Mouse (Mus musculus) CH12.LX (cell line): ENCODE measurements around the gene Sergef. TPM values are rescaled to one million over a fixed set of nuclear protein-coding genes. Genes with fewer than 3 reads are reported as not detected.

ENCODE experiments used
- DNase-seq: peaks from one replicate; pipeline ENCODE4 v3.0.0-alpha.2; 2013; ENCODE audit errors: extremely low read depth
- H3K27ac ChIP-seq: 2 replicates; pipeline ENCODE4 v1.5.1; 2012; ENCODE audit warnings: low read depth, mild to moderate bottlenecking, control low read depth, moderate library complexity; ENCODE audit not compliant: insufficient read depth
- H3K27me3 ChIP-seq: replicated peaks from 2 replicates; pipeline ENCODE3; 2012; ENCODE audit warnings: inconsistent platforms
- H3K36me3 ChIP-seq, 2 experiments: replicated peaks in 1 of 2; 2 replicates each; pipeline versions ENCODE3 to v1.6.1; 2012; ENCODE audit warnings: inconsistent platforms in 1 of 2, low read length in 1 of 2, mild to moderate bottlenecking in 1 of 2, mixed read lengths in 1 of 2, moderate library complexity in 1 of 2; ENCODE audit not compliant: control insufficient read depth in 1 of 2, insufficient read depth in 1 of 2
- H3K4me1 ChIP-seq, 2 experiments: 2 replicates each; pipeline ENCODE4 v1.6.1; 2012; ENCODE audit warnings: inconsistent platforms in 1 of 2, moderate library complexity in 1 of 2; ENCODE audit not compliant: insufficient read depth in 2 of 2, control insufficient read depth in 1 of 2
- H3K4me2 ChIP-seq: 2 replicates; pipeline ENCODE4 v1.6.1; 2012; ENCODE audit warnings: low read depth, mild to moderate bottlenecking, control low read depth; ENCODE audit not compliant: poor library complexity, insufficient read depth, severe bottlenecking
- H3K4me3 ChIP-seq, 3 experiments: fragments of 150-350 bp in 1 of 3; sonication (generic) in 1 of 3; replicated peaks in 1 of 3; 2 replicates each; pipeline versions ENCODE3 to v1.5.1; 2011 to 2012; ENCODE audit warnings: low read depth in 2 of 3, low read length in 2 of 3, mild to moderate bottlenecking in 2 of 3, moderate library complexity in 2 of 3, control low read depth in 1 of 3, improper control_type of control experiment in 1 of 3, inconsistent platforms in 1 of 3, mixed read lengths in 1 of 3; ENCODE audit not compliant: poor library complexity in 1 of 3
- H3K79me2 ChIP-seq: replicated peaks from 2 replicates; pipeline ENCODE4 v1.6.1; 2012; ENCODE audit warnings: mild to moderate bottlenecking, moderate library complexity; ENCODE audit not compliant: control insufficient read depth, poor library complexity, insufficient read depth, severe bottlenecking; ENCODE audit errors: extremely low read depth
- H3K9ac ChIP-seq: 2 replicates; pipeline ENCODE4 v1.6.1; 2012; ENCODE audit warnings: low read depth, mild to moderate bottlenecking, control low read depth, moderate library complexity; ENCODE audit not compliant: insufficient read depth
- H3K9me3 ChIP-seq: replicated peaks from 2 replicates; pipeline ENCODE3; 2012; ENCODE audit warnings: low read length, inconsistent platforms, mixed read lengths
- BHLHE40 ChIP-seq: IDR thresholded peaks from 2 replicates; pipeline ENCODE4 v1.6.1; 2011; ENCODE audit warnings: mild to moderate bottlenecking, low read depth, low read length, improper control_type of control experiment
- CHD1 ChIP-seq: IDR thresholded peaks from 2 replicates; pipeline ENCODE4 v1.6.1; 2012; ENCODE audit warnings: low read depth, low read length, improper control_type of control experiment, inconsistent platforms
- CHD2 ChIP-seq: IDR thresholded peaks from 2 replicates; pipeline ENCODE4 v1.6.1; 2011; ENCODE audit warnings: low read length, improper control_type of control experiment
- CTCF ChIP-seq, 2 experiments: IDR thresholded peaks in 1 of 2; conservative IDR thresholded peaks in 1 of 2; 2 replicates each; pipeline ENCODE4 v1.5.1; 2011 to 2012; ENCODE audit warnings: low read depth in 2 of 2, low read length in 2 of 2, improper control_type of control experiment in 1 of 2, inconsistent platforms in 1 of 2, mild to moderate bottlenecking in 1 of 2, moderate library complexity in 1 of 2
- E2F4 ChIP-seq: IDR thresholded peaks from 2 replicates; pipeline ENCODE4 v1.6.1; 2011; ENCODE audit warnings: low read depth, low read length, improper control_type of control experiment; ENCODE audit not compliant: insufficient replicate concordance
- ELF1 ChIP-seq: IDR thresholded peaks from 2 replicates; pipeline ENCODE4 v1.6.1; 2014; ENCODE audit warnings: low read depth, mild to moderate bottlenecking, inconsistent platforms, low read length, improper control_type of control experiment
- EP300 ChIP-seq: IDR thresholded peaks from 2 replicates; pipeline ENCODE4 v1.6.1; 2011; ENCODE audit warnings: low read length, improper control_type of control experiment
- ETS1 ChIP-seq: conservative IDR thresholded peaks from 2 replicates; pipeline ENCODE4 v1.6.1; 2012; ENCODE audit warnings: low read depth, mild to moderate bottlenecking, inconsistent platforms, low read length, improper control_type of control experiment, moderate library complexity
- GABPA ChIP-seq: IDR thresholded peaks from 2 replicates; pipeline ENCODE4 v1.6.1; 2012; ENCODE audit warnings: low read depth, low read length, improper control_type of control experiment, inconsistent platforms; ENCODE audit not compliant: insufficient replicate concordance
- HCFC1 ChIP-seq: IDR thresholded peaks from 2 replicates; pipeline ENCODE4 v1.6.1; 2012; ENCODE audit warnings: low read depth, mild to moderate bottlenecking, inconsistent platforms, low read length, improper control_type of control experiment
- IRF4 ChIP-seq: IDR thresholded peaks from 2 replicates; pipeline ENCODE4 v1.6.1; 2014; ENCODE audit warnings: low read depth, mild to moderate bottlenecking, inconsistent platforms, low read length, improper control_type of control experiment
- JUN ChIP-seq: IDR thresholded peaks from 2 replicates; pipeline ENCODE4 v1.6.1; 2011; ENCODE audit warnings: low read depth, mild to moderate bottlenecking, low read length, improper control_type of control experiment, moderate library complexity; ENCODE audit not compliant: insufficient read depth
- JUND ChIP-seq: conservative IDR thresholded peaks from 2 replicates; pipeline ENCODE4 v1.6.1; 2011; ENCODE audit warnings: low read depth, low read length, improper control_type of control experiment
- KAT2A ChIP-seq: IDR thresholded peaks from 2 replicates; pipeline ENCODE4 v1.6.1; 2012; ENCODE audit warnings: low read length, improper control_type of control experiment, inconsistent platforms; ENCODE audit not compliant: insufficient replicate concordance
- MAFK ChIP-seq: IDR thresholded peaks from 2 replicates; pipeline ENCODE4 v1.6.1; 2011; ENCODE audit warnings: low read length, improper control_type of control experiment; ENCODE audit not compliant: insufficient replicate concordance
- MAX ChIP-seq: IDR thresholded peaks from 2 replicates; pipeline ENCODE4 v1.6.1; 2011; ENCODE audit warnings: low read length, improper control_type of control experiment
- MAZ ChIP-seq: IDR thresholded peaks from 2 replicates; pipeline ENCODE4 v1.6.1; 2012; ENCODE audit warnings: low read depth, mild to moderate bottlenecking, inconsistent platforms, low read length, improper control_type of control experiment, moderate library complexity
- MEF2A ChIP-seq: IDR thresholded peaks from 2 replicates; pipeline ENCODE4 v1.6.1; 2014; ENCODE audit warnings: low read depth, mild to moderate bottlenecking, inconsistent platforms, low read length, improper control_type of control experiment, borderline replicate concordance
- MXI1 ChIP-seq: IDR thresholded peaks from 2 replicates; pipeline ENCODE4 v1.6.1; 2011; ENCODE audit warnings: mild to moderate bottlenecking, low read depth, low read length, improper control_type of control experiment
- MYC ChIP-seq: IDR thresholded peaks from 2 replicates; pipeline ENCODE4 v1.6.1; 2011; ENCODE audit warnings: low read depth, mild to moderate bottlenecking, improper control_type of control experiment, low read length
- NELFE ChIP-seq: IDR thresholded peaks from 2 replicates; pipeline ENCODE4 v1.6.1; 2011; ENCODE audit warnings: low read depth, low read length, improper control_type of control experiment
- NRF1 ChIP-seq: IDR thresholded peaks from 2 replicates; pipeline ENCODE4 v1.6.1; 2014; ENCODE audit warnings: low read depth, mild to moderate bottlenecking, inconsistent platforms, low read length, improper control_type of control experiment, moderate library complexity
- PAX5 ChIP-seq: IDR thresholded peaks from 2 replicates; pipeline ENCODE4 v1.6.1; 2012; ENCODE audit warnings: low read length, inconsistent platforms, mixed read lengths
- POLR2A ChIP-seq: IDR thresholded peaks from 2 replicates; pipeline ENCODE4 v1.6.1; 2011; ENCODE audit warnings: low read depth, mild to moderate bottlenecking, improper control_type of control experiment, low read length
- POLR2AphosphoS2 ChIP-seq: IDR thresholded peaks from 2 replicates; pipeline ENCODE4 v1.6.1; 2011; ENCODE audit warnings: low read depth, low read length, improper control_type of control experiment
- RAD21 ChIP-seq: IDR thresholded peaks from 2 replicates; pipeline ENCODE4 v1.6.1; 2011; ENCODE audit warnings: low read depth, mild to moderate bottlenecking, low read length, improper control_type of control experiment, moderate library complexity
- RCOR1 ChIP-seq: conservative IDR thresholded peaks from 2 replicates; pipeline ENCODE4 v1.6.1; 2012; ENCODE audit warnings: low read depth, mild to moderate bottlenecking, inconsistent platforms, low read length, improper control_type of control experiment
- SIN3A ChIP-seq: IDR thresholded peaks from 2 replicates; pipeline ENCODE4 v1.6.1; 2012; ENCODE audit warnings: low read length, improper control_type of control experiment, inconsistent platforms
- SMC3 ChIP-seq: IDR thresholded peaks from 2 replicates; pipeline ENCODE4 v1.6.1; 2011; ENCODE audit warnings: low read depth, low read length, improper control_type of control experiment
- TBP ChIP-seq: conservative IDR thresholded peaks from 2 replicates; pipeline ENCODE4 v1.6.1; 2011; ENCODE audit warnings: low read depth, low read length, improper control_type of control experiment
- TCF12 ChIP-seq: IDR thresholded peaks from 2 replicates; pipeline ENCODE4 v1.6.1; 2014; ENCODE audit warnings: low read depth, mild to moderate bottlenecking, inconsistent platforms, low read length, improper control_type of control experiment
- UBTF ChIP-seq: IDR thresholded peaks from 2 replicates; pipeline ENCODE4 v1.6.1; 2012; ENCODE audit warnings: low read depth, mild to moderate bottlenecking, inconsistent platforms, low read length, improper control_type of control experiment, moderate library complexity
- USF1 ChIP-seq: IDR thresholded peaks from 2 replicates; pipeline ENCODE4 v1.6.1; 2014; ENCODE audit warnings: low read depth, mild to moderate bottlenecking, inconsistent platforms, low read length, improper control_type of control experiment
- USF2 ChIP-seq: conservative IDR thresholded peaks from 2 replicates; pipeline ENCODE4 v1.6.1; 2011; ENCODE audit warnings: low read depth, low read length, improper control_type of control experiment
- ZC3H11A ChIP-seq: IDR thresholded peaks from 2 replicates; pipeline ENCODE4 v1.6.1; 2012; ENCODE audit warnings: low read depth, mild to moderate bottlenecking, inconsistent platforms, low read length, improper control_type of control experiment
- ZKSCAN1 ChIP-seq: IDR thresholded peaks from 2 replicates; pipeline ENCODE4 v1.6.1; 2012; ENCODE audit warnings: low read depth, inconsistent platforms, low read length, improper control_type of control experiment, borderline replicate concordance
- ZMIZ1 ChIP-seq: IDR thresholded peaks from 2 replicates; pipeline ENCODE4 v1.6.1; 2012; ENCODE audit warnings: low read depth, mild to moderate bottlenecking, inconsistent platforms, low read length, improper control_type of control experiment
- ZNF384 ChIP-seq: IDR thresholded peaks from 2 replicates; pipeline ENCODE4 v1.6.1; 2012; ENCODE audit warnings: low read depth, low read length, improper control_type of control experiment, inconsistent platforms
- dilution Hi-C: fragments of 300-500 bp; cut with MboI; formaldehyde crosslinking; loops from 2 replicates; pipeline ENCODE4 v1.14.3; 2020; ENCODE audit warnings: low sequenced_read_pairs; ENCODE audit not compliant: extremely low pct_unique_long_range_greater_than_20kb, extremely low pct_ligation_motif_present
- in situ Hi-C: fragments of 300-500 bp; cut with MboI; formaldehyde crosslinking; loops from 3 replicates; pipeline ENCODE4 v1.14.3; 2019; ENCODE audit warnings: low sequenced_read_pairs, low pct_ligation_motif_present, low pct_unique_long_range_greater_than_20kb, mixed read lengths
- polyA plus RNA-seq: library from polyadenylated mRNA; unstranded; fragments of >175 nt; gene quantifications from 2 replicates; pipeline ENCODE4 v1.2.1, GENCODE M21; 2012; ENCODE audit warnings: low read depth; ENCODE audit not compliant: insufficient read length
- total RNA-seq, 2 experiments: library from RNA; depleted of rRNA; stranded (reverse); fragments of 300-350 nt in 1 of 2; fragments of >200 nt in 1 of 2; gene quantifications; 2 replicates each; pipeline ENCODE4 v1.2.3; 2012 to 2014

Gene Sergef
- total and polyA plus RNA-seq, 3 experiments: 13.0 to 18.0 (median 14.1) TPM

GRCm38 (mm10) chr7:46615256-46615977 is 24.2 kb downstream of the Sergef start:
- TF ChIP-seq E2F4 (no peak), HCFC1 (no peak), JUN (no peak), NRF1 (no peak), MEF2A (peak; percentile 94), KAT2A (no peak), SIN3A (peak; percentile 54; the same call in 1 of the 2 replicates), MAZ (no peak), GABPA (no peak), MYC (no peak), CHD2 (no peak), IRF4 (0 out of 2 replicates have a peak, but pooled peaks have one; percentile 36), NELFE (no peak), ZKSCAN1 (no peak), ETS1 (peak; percentile 98), EP300 (peak; percentile 48; the same call in 1 of the 2 replicates), ELF1 (peak; percentile 58), POLR2A (no peak), MAFK (no peak), MAX (no peak), ZC3H11A (no peak), PAX5 (no peak), RCOR1 (no peak), RAD21 (no peak), SMC3 (no peak), UBTF (no peak), CTCF (conservative IDR thresholded peaks at IDR 0.05 in 1 of 2, IDR thresholded peaks at IDR 0.05 in 1 of 2; ENCODE audit: low read depth in 2 of 2, low read length in 2 of 2) (no peak), TCF12 (peak; percentile 29; the same call in 1 of the 2 replicates), USF2 (no peak), BHLHE40 (peak; percentile 72), TBP (no peak), ZMIZ1 (no peak), USF1 (no peak), MXI1 (peak; percentile 28; the same call in 1 of the 2 replicates), JUND (no peak), CHD1 (no peak), ZNF384 (peak; percentile 68; the same call in 1 of the 2 replicates), POLR2AphosphoS2 (no peak)
- Histone ChIP-seq H3K9me3 (peaks cover 5% of the 10 kb centered on the region), H3K9ac (no peak overlapping the region), H3K27ac (no peak overlapping the region; the same call in 1 of the 2 replicates), H3K27me3 (no peaks in the 10 kb centered on the region), H3K4me3 (no peak overlapping the region), H3K4me2 (no peak overlapping the region), H3K79me2 (no peaks in the 10 kb centered on the region), H3K36me3 (peaks cover 21 to 75% of the 10 kb centered on the region in 2 experiments), H3K4me1 (peaks cover 2 to 70% of the 10 kb centered on the region in 2 experiments; a peak in 2 of 4 replicates)
- DNase-seq: peak; percentile 83
- in situ Hi-C loops (no loop called here), dilution Hi-C loops (no loop called here)
